Mouse (Mus musculus) frontal cortex, postnatal 36 days (tissue): ENCODE results near the gene Vil1.
"Not testable (repeated sequence)": the region's sequence is repeated elsewhere in the genome, so short reads cannot be mapped to it uniquely, and the experiment has no call there.

Experiments
- DNase-seq, 2 experiments: peaks; one replicate each; pipeline ENCODE4 v3.0.0; 2022; ENCODE audit warnings: low spot score in 2 of 2

Vil1 gene

DNA sequence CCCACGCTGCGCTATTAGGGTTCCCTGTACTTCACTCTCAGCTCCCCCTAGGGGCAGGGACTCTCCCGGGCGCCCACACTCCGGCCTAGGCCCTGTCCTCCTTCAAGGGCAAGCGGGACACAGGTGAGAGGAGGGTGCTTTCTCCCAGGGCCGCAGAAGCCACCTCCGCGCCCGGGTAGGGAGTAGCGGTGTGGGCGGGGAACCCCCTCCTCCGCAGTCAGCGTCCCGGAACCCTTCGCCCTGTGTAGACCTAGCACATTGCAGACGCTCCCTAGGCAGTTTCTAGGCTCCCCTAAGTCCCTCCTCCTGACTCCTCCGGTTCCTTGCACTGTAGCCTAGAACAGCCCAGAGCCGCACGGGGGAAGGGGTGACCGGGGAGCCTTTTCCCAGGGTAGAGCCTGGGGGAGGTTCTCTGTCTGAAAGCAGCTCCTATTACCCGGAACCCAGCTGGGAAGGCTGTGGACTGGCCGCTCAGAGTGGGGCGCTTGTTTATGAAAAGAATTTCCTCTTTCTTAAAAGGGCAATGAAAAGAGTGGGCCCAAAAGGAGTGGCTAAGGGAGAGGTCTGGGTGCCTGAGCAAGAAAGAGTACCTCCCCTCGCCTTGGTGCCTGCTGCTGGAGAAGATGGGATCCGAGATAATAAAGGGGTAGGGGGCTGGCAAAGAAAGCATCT, 22.3 kb upstream of the Vil1 start:
- DNase-seq = peak; percentile 95 to 97

GRCm38 (mm10) chr1:74387386-74387988, 21.7 kb upstream of the Vil1 start:
- no peak for DNase-seq

DNA sequence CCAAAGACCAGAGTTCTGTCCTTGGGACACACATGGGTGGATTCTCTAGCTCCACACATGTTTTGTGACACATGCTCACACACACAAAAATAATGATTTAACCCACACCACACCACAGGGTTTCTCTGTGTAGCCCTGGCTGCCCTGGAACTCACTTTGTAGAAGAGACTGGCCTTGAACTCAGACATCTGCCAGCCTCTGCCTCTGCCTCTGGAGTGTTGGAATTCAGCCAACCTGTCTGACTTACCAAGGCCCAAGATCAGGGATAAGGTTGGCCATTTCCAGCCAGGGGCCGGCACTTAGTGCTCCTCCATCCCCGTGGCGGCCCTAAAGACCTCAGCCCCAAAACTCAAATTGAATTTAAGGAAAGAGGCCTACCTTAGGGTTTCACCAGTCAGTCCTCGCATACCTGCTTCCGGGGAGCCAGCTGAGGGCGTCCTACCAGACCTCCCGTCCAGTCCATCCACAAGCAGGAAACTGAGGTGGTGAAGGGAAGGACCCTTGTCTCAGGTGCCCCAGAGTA, 20.7 kb upstream of the Vil1 start:
- no peak for DNase-seq

DNA sequence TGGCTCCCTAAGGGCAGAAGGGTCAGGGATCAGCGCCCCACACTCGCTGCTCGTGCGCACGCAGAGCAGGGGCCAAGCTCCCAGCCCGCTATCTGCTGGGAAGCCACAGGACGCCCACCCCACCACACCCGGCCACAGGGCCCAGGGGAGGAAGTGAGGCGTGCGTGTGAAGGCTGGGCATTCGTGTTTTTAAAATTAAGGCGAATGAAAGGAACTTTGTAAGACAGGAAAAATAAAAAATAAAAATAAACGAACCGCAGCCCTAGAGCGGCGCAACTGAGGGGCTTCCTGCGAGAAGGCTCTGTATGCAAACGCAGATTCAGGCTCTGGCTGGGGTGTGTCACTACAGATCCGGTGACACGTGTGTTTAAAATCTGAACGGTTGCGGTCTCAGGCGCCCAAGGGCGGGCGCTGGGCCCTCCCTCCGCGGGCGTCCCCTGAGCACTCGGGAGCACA, 19.3 kb upstream of the Vil1 start:
- DNase-seq = no peak

DNA sequence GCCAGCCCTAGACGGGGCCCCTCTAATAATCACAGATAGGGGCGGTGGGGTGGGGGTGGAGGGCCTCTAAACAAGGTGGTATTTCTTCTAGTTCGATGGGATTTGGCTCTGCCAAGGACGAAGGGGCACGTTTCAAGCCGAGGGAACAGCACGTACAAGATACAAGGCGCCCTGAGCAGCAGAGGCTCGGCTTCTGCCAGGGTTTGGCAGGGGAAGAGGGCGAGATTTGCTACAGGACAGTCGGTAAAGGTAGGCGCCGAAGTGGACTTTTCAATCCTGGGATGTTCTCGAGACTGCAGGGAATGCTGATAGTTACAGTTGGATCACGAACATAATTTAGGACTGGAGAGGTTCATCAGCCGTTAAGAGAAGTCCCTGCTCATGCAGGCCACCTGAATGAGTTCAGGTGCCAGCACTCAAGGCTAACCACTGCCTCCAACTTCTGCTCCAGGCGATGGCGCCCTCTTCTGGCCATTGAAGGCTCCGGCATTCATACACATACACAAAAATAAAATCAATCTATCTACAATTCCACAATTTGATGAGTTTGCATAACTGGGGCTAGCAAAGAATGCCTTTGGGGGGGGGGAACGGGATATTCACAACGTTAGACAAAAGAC, 18.8 kb upstream of the Vil1 start:
- no peak for DNase-seq

GRCm38 (mm10) chr1:74390924-74391748, 18.0 kb upstream of the Vil1 start, which contains the start of gene Ctdsp1:
TSS of gene Ctdsp1 (plus strand) at chr1:74391509.
- DNase-seq = peak; percentile 95

- peak in 1 of 2 experiments; percentile 47 for DNase-seq
These were observed 17.2 kb upstream of the Vil1 start for GRCm38 (mm10) chr1:74391844-74392441.

GRCm38 (mm10) chr1:74392446-74392994, 16.7 kb upstream of the Vil1 start:
- no peak for DNase-seq

- DNase-seq = no peak
These were observed 16.2 kb upstream of the Vil1 start for GRCm38 (mm10) chr1:74393010-74393409.

DNA sequence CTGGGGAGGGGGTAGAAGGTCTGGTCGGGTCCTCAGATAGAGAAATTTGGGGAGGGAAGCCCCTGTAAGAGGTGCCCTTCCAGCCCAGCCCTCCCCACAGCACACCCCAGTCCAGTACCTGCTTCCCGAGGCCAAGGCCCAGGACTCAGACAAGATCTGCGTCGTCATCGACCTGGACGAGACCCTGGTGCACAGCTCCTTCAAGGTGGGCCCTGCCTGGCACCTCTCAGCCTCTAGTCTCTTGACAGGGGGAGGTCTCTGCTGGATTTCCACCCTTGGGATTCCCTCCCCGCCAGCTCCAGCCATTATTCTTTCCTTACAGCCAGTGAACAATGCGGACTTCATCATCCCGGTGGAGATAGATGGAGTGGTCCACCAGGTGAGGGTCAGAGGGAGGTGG, 15.5 kb upstream of the Vil1 start:
- DNase-seq = no peak

DNA sequence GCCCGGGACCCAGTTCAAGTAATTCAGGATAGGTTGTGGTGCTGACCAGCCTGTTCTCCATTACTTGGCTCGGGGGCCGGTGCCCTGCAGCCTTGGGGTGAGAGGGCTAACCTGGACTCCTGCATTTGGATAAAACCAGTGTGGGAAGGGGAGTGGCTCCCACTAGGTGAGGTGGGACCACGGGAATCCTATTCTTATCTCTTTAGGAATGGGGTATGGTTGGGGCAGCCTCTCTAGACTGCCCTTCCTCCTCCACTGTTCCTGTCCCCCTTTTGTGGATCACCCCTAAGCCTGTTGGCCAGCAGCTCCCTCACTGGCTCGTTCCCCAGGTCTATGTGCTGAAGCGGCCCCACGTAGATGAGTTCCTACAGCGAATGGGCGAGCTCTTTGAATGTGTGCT, 14.9 kb upstream of the Vil1 start:
- no peak for DNase-seq

- no peak for DNase-seq
These were observed 14.3 kb upstream of the Vil1 start for GRCm38 (mm10) chr1:74394858-74395257.

DNA sequence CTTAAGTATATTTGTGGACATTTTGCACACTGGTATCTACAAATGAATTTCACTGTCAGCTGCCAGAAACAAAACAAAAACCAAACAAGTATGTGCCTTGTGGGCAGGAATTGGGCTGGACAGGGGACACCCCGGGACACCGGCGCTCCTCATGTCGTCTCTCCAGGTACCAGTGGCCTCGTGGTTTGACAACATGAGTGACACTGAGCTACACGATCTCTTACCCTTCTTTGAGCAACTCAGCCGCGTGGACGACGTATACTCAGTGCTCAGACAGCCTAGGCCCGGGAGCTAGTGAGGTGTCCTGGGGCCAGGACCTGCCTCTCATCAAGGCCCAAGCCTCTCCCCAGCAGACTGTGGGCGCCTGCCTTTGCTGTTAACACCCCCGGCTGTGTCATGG, 13.9 kb upstream of the Vil1 start:
- DNase-seq = no peak

GRCm38 (mm10) chr1:74396456-74397222, 12.5 kb upstream of the Vil1 start:
- DNase-seq = not testable (repeated sequence)

- peak; percentile 82 to 90 for DNase-seq
These were observed 11.8 kb upstream of the Vil1 start for GRCm38 (mm10) chr1:74397268-74397918.

GRCm38 (mm10) chr1:74397919-74398451, 11.2 kb upstream of the Vil1 start:
- peak; percentile 49 to 64 for DNase-seq

- no peak for DNase-seq
These were observed 8.6 kb upstream of the Vil1 start for GRCm38 (mm10) chr1:74400531-74400930.

DNA sequence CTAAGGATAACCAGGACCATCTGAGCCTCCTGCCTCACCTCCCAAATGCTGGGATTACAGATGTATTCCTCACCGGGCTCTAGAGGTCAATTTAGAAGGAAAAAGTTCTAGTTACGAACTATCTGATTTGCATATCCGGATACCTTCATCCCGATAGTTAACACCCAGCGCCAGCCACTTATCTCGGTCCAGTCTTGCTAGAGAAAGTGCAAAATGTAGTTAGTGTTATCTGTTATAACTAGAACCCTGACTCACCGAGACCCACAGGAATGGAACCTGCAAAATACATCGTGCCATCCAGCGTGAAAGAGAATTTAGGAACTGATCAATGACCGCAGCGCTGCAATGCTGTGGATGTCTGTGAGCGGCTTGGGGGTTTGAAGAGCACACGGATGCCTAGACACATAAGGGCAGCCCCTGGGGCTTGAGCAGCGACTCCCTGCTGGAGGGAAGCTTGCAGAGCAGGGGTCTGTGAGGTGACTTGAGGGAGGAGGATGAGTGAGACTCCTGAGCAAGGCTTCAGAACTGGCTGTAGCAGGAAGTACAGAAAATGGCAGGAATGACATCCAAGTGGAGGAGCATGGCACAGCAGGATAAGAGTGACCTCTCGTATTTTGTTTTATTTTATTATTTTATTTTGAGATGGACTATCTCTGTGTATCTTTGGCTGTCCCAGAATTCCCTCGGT, 8.0 kb upstream of the Vil1 start:
- no peak for DNase-seq

DNA sequence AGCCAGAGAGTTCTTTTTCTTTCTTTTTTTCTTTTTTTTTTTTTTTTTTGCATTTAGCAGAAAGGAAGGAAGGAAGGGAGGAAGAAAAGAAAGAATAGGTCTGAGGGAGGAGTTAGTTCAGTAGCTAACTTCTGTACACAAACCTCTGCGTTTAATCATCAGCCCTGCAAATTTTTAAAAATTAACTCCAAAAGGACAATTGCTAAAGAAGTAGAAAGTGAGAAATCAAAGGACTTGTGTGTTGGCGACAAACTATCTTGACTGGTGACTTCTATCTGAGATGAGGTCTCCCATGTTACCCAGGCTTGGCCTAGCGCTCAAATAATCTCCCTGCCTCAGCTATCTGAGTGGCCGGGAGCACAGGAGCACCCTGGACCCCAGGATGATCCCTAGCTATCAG, 5.0 kb upstream of the Vil1 start:
- no peak for DNase-seq
